23 mouse cellular contexts compared by ENCODE assay signal in genomic region chr2:129630978-129631660, GRCm38 (mm10). TPM values are rescaled to one million over a fixed set of nuclear protein-coding genes. Genes with fewer than 3 reads are reported as not detected.
DNase-seq lines count a peak whose midpoint lies in the region; TF ChIP-seq lines count a peak whose summit lies in the region.
"Had no signal": no experiment of that assay in that cellular context is flagged by ENCODE, and none has a peak within 500 bp of the region (broad histone marks: within the 10 kb centered on the region; RNA-seq: fewer than 3 reads in every experiment).

No protein-coding gene starts in this region.

- peak; percentile 18 for DNase-seq in cerebellum, adult 11 months
- no peak for DNase-seq in cerebellum, adult 8-10 months
- DNase-seq in gastrocnemius, adult 2 months, result no peak
- no peak for DNase-seq in gastrocnemius, postnatal 14 days
- DNase-seq in ovary, postnatal 36 days (ENCODE audit: low spot score), result peak; percentile 12
- no peak for DNase-seq in ovary, adult 18-20 months (ENCODE audit: low spot score)
- peak; percentile 17 to 65 for DNase-seq in adrenal gland, postnatal 36 days
- DNase-seq in layer of hippocampus, adult 11-12 months (ENCODE audit: low spot score), result no peak
- DNase-seq: heart, postnatal 14 days; layer of hippocampus, postnatal 36 days; liver, embryonic 13.5 days; lung, postnatal 4 days; midbrain, embryonic 14.5 days; right cerebral cortex, adult 18-20 months; right cerebral cortex, postnatal 4 days; thymus, postnatal 14 days had no signal

- no peak overlapping the region for H3K4me3 ChIP-seq in gastrocnemius, adult 2 months
- H3K4me3 ChIP-seq: embryonic facial prominence, embryonic 12.5 days; forebrain, embryonic 12.5 days; heart, embryonic 12.5 days; hindbrain, embryonic 12.5 days; limb, embryonic 13.5 days; liver, embryonic 13.5 days; lung, embryonic 15.5 days; neural tube, embryonic 13.5 days had no signal

- no peak for TF ChIP-seq CTCF in gastrocnemius, adult 2 months (IDR thresholded peaks at IDR 0.05)

- peak overlapping the region; percentile 1 for H3K27ac ChIP-seq in gastrocnemius, adult 2 months
- H3K27ac ChIP-seq: embryonic facial prominence, embryonic 12.5 days; forebrain, embryonic 12.5 days; hindbrain, embryonic 12.5 days; limb, embryonic 13.5 days; liver, embryonic 13.5 days; lung, embryonic 15.5 days; neural tube, embryonic 13.5 days had no signal

- intact Hi-C loops in gastrocnemius, adult 2 months (cut with DNase I), result no loop called here
- intact Hi-C loops in gastrocnemius, postnatal 14 days (cut with DNase I; ENCODE audit: low total_unique reads), result no loop called here

RNA-seq across cellular contexts. Expression of gene Sirpa, which starts 38.5 kb away (rescaled TPM):
- total RNA-seq in gastrocnemius, adult 2 months (2021), result 1 to 10 TPM; 5.0 to 7.4 TPM
- total RNA-seq in gastrocnemius, postnatal 14 days (2021), result 10 to 100 TPM in 1 of 2 experiments, 1 to 10 TPM in 1; 9.5 to 14.4 TPM
- 10 to 100 TPM; 37.5 to 66.5 TPM for total RNA-seq in adrenal gland, postnatal 36 days (2021)

Comparison
In these comparisons a context has a peak if more than half of its experiments do, and no peak if none do; other contexts are left out.
1. DNase-seq: peak in cerebellum, adult 11 months (single experiment), ovary, postnatal 36 days (single experiment) and adrenal gland, postnatal 36 days (2 of 2); none in cerebellum, adult 8-10 months (single experiment), gastrocnemius, adult 2 months (single experiment), gastrocnemius, postnatal 14 days (single experiment), ovary, adult 18-20 months (single experiment) and layer of hippocampus, adult 11-12 months (single experiment).